Mouse (Mus musculus) limb, embryonic 12.5 days (tissue): ENCODE results near the gene Cstf1. TPM values are rescaled to one million over a fixed set of nuclear protein-coding genes. Genes with fewer than 3 reads are reported as not detected.

ENCODE experiments used
- ATAC-seq: fragments of 200-750 bp; cut with Nextera tagmentation; 2 replicates; pipeline ENCODE4 v1.8.0; 2017; ENCODE audit warnings: low read depth, moderate TSS enrichment; ENCODE audit not compliant: insufficient number of reproducible peaks, insufficient read depth, low FRiP score, low TSS enrichment
- H3K27ac ChIP-seq: fragments of 300-500 bp; sonication (generic); 2 replicates; pipeline ENCODE4 v1.5.1; 2016; ENCODE audit warnings: mild to moderate bottlenecking, moderate library complexity
- H3K27me3 ChIP-seq: fragments of 300-500 bp; sonication (generic); 2 replicates; pipeline ENCODE4 v1.6.1; 2016; ENCODE audit warnings: mild to moderate bottlenecking, moderate library complexity
- H3K36me3 ChIP-seq: fragments of 300-500 bp; sonication (generic); 2 replicates; pipeline ENCODE4 v1.6.1; 2016; ENCODE audit warnings: mild to moderate bottlenecking, moderate library complexity
- H3K4me1 ChIP-seq: fragments of 300-500 bp; sonication (generic); replicated peaks from 2 replicates; pipeline ENCODE4 v1.6.1; 2016
- H3K4me2 ChIP-seq: fragments of 300-500 bp; sonication (generic); 2 replicates; pipeline ENCODE4 v1.6.1; 2016; ENCODE audit warnings: mild to moderate bottlenecking, moderate library complexity
- H3K4me3 ChIP-seq: fragments of 300-500 bp; sonication (generic); replicated peaks from 2 replicates; pipeline ENCODE4 v1.5.1; 2016; ENCODE audit warnings: mild to moderate bottlenecking
- H3K9ac ChIP-seq: fragments of 300-500 bp; sonication (generic); replicated peaks from 2 replicates; pipeline ENCODE4 v1.6.1; 2016; ENCODE audit warnings: mild to moderate bottlenecking, moderate library complexity
- H3K9me3 ChIP-seq: fragments of 300-500 bp; sonication (generic); 2 replicates; pipeline ENCODE4 v1.6.1; 2016; ENCODE audit warnings: mild to moderate bottlenecking, moderate library complexity
- WGBS: fragments of 180-500 bp; shearing (Covaris S2); methylation state at CpG from one replicate; pipeline ENCODE4 v1.1.7; 2016; 5-methylcytosine and 5-hydroxymethylcytosine counted together
- polyA plus RNA-seq: library from polyadenylated mRNA; unstranded; fragments of >200 nt; fragmentation: Nextera tagmentation; extraction: Ambion mirVana; gene quantifications from 2 replicates; pipeline ENCODE4 v1.2.1, GENCODE M21; 2016

Cstf1 gene
- polyA plus RNA-seq, 1 experiment from 2014 or later = 48.8 TPM

GRCm38 (mm10) chr2:172376999-172377515 is 6.6 kb downstream of the Cstf1 start:
- WGBS = 67% methylated on average over 5 of the region's 5 CpGs
- H3K4me2 ChIP-seq = no peak overlapping the region
- no peaks in the 10 kb centered on the region for H3K27me3 ChIP-seq
- ATAC-seq = no peak
- no peaks in the 10 kb centered on the region for H3K9me3 ChIP-seq
- H3K4me1 ChIP-seq = peaks cover 2% of the 10 kb centered on the region; the same call in 1 of the 2 replicates
- peaks cover 96% of the 10 kb centered on the region for H3K36me3 ChIP-seq
- no peak overlapping the region for H3K9ac ChIP-seq
- H3K27ac ChIP-seq = no peak overlapping the region
- no peak overlapping the region for H3K4me3 ChIP-seq

GRCm38 (mm10) chr2:172378332-172378731 is 7.9 kb downstream of the Cstf1 start:
- Histone ChIP-seq H3K4me2 (no peak overlapping the region), H3K27ac (no peak overlapping the region), H3K4me3 (no peak overlapping the region), H3K4me1 (no peaks in the 10 kb centered on the region), H3K9ac (no peak overlapping the region), H3K9me3 (no peaks in the 10 kb centered on the region), H3K36me3 (peaks cover 99% of the 10 kb centered on the region), H3K27me3 (no peaks in the 10 kb centered on the region)
- no peak for ATAC-seq
- WGBS = 76% methylated on average over 7 of the region's 7 CpGs

- no peak for ATAC-seq
- WGBS = 97% methylated on average over 17 of the region's 17 CpGs
- H3K4me1 ChIP-seq = no peaks in the 10 kb centered on the region
- H3K9ac ChIP-seq = no peak overlapping the region
- no peak overlapping the region for H3K4me3 ChIP-seq
- no peaks in the 10 kb centered on the region for H3K27me3 ChIP-seq
- H3K36me3 ChIP-seq = peaks cover 78% of the 10 kb centered on the region
- no peak overlapping the region for H3K4me2 ChIP-seq
- H3K9me3 ChIP-seq = no peaks in the 10 kb centered on the region
- H3K27ac ChIP-seq = no peak overlapping the region
Measured at GRCm38 (mm10) chr2:172380513-172380912, 10.0 kb downstream of the Cstf1 start.

GRCm38 (mm10) chr2:172381341-172381740 is 10.9 kb downstream of the Cstf1 start:
- Histone ChIP-seq H3K4me1 (no peaks in the 10 kb centered on the region), H3K27me3 (no peaks in the 10 kb centered on the region), H3K27ac (no peak overlapping the region), H3K9ac (no peak overlapping the region), H3K36me3 (peaks cover 70% of the 10 kb centered on the region), H3K9me3 (no peaks in the 10 kb centered on the region), H3K4me3 (no peak overlapping the region), H3K4me2 (no peak overlapping the region)
- WGBS = 92% methylated on average over 11 of the region's 11 CpGs
- ATAC-seq = no peak

- no peaks in the 10 kb centered on the region for H3K9me3 ChIP-seq
- no peaks in the 10 kb centered on the region for H3K27me3 ChIP-seq
- H3K27ac ChIP-seq = no peak overlapping the region
- no peak overlapping the region for H3K4me2 ChIP-seq
- no peak overlapping the region for H3K4me3 ChIP-seq
- peaks cover 65% of the 10 kb centered on the region for H3K36me3 ChIP-seq
- ATAC-seq = no peak
- WGBS = 90% methylated on average over 12 of the region's 12 CpGs
- H3K4me1 ChIP-seq = no peaks in the 10 kb centered on the region
- H3K9ac ChIP-seq = no peak overlapping the region
Measured at GRCm38 (mm10) chr2:172381898-172382297, 11.4 kb downstream of the Cstf1 start.

- Histone ChIP-seq H3K4me1 (no peaks in the 10 kb centered on the region), H3K9me3 (no peaks in the 10 kb centered on the region), H3K4me2 (no peak overlapping the region), H3K36me3 (peaks cover 36% of the 10 kb centered on the region), H3K27ac (no peak overlapping the region), H3K4me3 (no peak overlapping the region), H3K9ac (no peak overlapping the region), H3K27me3 (no peaks in the 10 kb centered on the region)
- ATAC-seq = no peak
- 93% methylated on average over 3 of the region's 3 CpGs for WGBS
Measured at GRCm38 (mm10) chr2:172384715-172385114, 14.2 kb downstream of the Cstf1 start.

GRCm38 (mm10) chr2:172390341-172390740 is 19.9 kb downstream of the Cstf1 start:
- Histone ChIP-seq H3K4me2 (no peak overlapping the region), H3K36me3 (no peaks in the 10 kb centered on the region), H3K27ac (no peak overlapping the region), H3K9ac (no peak overlapping the region), H3K27me3 (peaks cover 15% of the 10 kb centered on the region), H3K9me3 (no peaks in the 10 kb centered on the region), H3K4me1 (no peaks in the 10 kb centered on the region), H3K4me3 (no peak overlapping the region)
- 17% methylated on average over 6 of the region's 6 CpGs for WGBS
- no peak; the same call in 1 of the 2 replicates for ATAC-seq

- Histone ChIP-seq H3K27ac (no peak overlapping the region), H3K4me2 (no peak overlapping the region), H3K27me3 (peaks cover 15% of the 10 kb centered on the region), H3K9ac (no peak overlapping the region), H3K4me3 (no peak overlapping the region), H3K9me3 (no peaks in the 10 kb centered on the region), H3K36me3 (no peaks in the 10 kb centered on the region), H3K4me1 (no peaks in the 10 kb centered on the region)
- 72% methylated on average over 10 of the region's 10 CpGs for WGBS
- no peak for ATAC-seq
Measured at GRCm38 (mm10) chr2:172392041-172392521, 21.6 kb downstream of the Cstf1 start.

- Histone ChIP-seq H3K4me1 (no peaks in the 10 kb centered on the region), H3K9me3 (no peaks in the 10 kb centered on the region), H3K27me3 (peaks cover 15% of the 10 kb centered on the region), H3K4me2 (no peak within 1 kb of the TSS), H3K27ac (no peak within 1 kb of the TSS), H3K4me3 (no peak within 1 kb of the TSS), H3K9ac (no peak within 1 kb of the TSS), H3K36me3 (no peaks in the 10 kb centered on the region)
- 29% methylated on average over 13 of the region's 13 CpGs for WGBS
- ATAC-seq = no peak
Measured at GRCm38 (mm10) chr2:172393391-172394051, 23.0 kb downstream of the Cstf1 start, which contains the start of gene Cass4. Cass4 (plus strand) TSS chr2:172393794.

GRCm38 (mm10) chr2:172394052-172394392 is 23.5 kb downstream of the Cstf1 start:
- H3K4me3 ChIP-seq = no peak overlapping the region
- no peaks in the 10 kb centered on the region for H3K9me3 ChIP-seq
- H3K36me3 ChIP-seq = no peaks in the 10 kb centered on the region
- H3K27ac ChIP-seq = no peak overlapping the region
- no peak overlapping the region for H3K4me2 ChIP-seq
- H3K27me3 ChIP-seq = peaks cover 15% of the 10 kb centered on the region
- WGBS = 69% methylated on average over 2 of the region's 2 CpGs
- no peak overlapping the region for H3K9ac ChIP-seq
- no peaks in the 10 kb centered on the region for H3K4me1 ChIP-seq
- no peak for ATAC-seq

- Histone ChIP-seq H3K4me2 (no peak overlapping the region), H3K4me3 (no peak overlapping the region), H3K9ac (no peak overlapping the region), H3K36me3 (no peaks in the 10 kb centered on the region), H3K9me3 (no peaks in the 10 kb centered on the region), H3K27ac (no peak overlapping the region), H3K27me3 (peaks cover 18% of the 10 kb centered on the region), H3K4me1 (no peaks in the 10 kb centered on the region)
- no peak for ATAC-seq
- 78% methylated on average over 4 of the region's 4 CpGs for WGBS
Measured at GRCm38 (mm10) chr2:172394671-172395070, 24.2 kb downstream of the Cstf1 start.

GRCm38 (mm10) chr2:172395961-172396360 is 25.5 kb downstream of the Cstf1 start:
- peaks cover 19% of the 10 kb centered on the region for H3K27me3 ChIP-seq
- no peak overlapping the region for H3K9ac ChIP-seq
- H3K4me2 ChIP-seq = no peak overlapping the region
- H3K36me3 ChIP-seq = no peaks in the 10 kb centered on the region
- 42% methylated on average over 9 of the region's 9 CpGs for WGBS
- H3K4me3 ChIP-seq = no peak overlapping the region
- no peaks in the 10 kb centered on the region for H3K9me3 ChIP-seq
- H3K4me1 ChIP-seq = no peaks in the 10 kb centered on the region
- H3K27ac ChIP-seq = no peak overlapping the region
- ATAC-seq = no peak
